Mouse (Mus musculus): ENCODE data around the gene Fam227a. TPM values are rescaled to one million over a fixed set of nuclear protein-coding genes. Genes with fewer than 3 reads are reported as not detected.

Gene Fam227a
- polyA plus RNA-seq, 1 experiment, result 2.2 TPM

DNA sequence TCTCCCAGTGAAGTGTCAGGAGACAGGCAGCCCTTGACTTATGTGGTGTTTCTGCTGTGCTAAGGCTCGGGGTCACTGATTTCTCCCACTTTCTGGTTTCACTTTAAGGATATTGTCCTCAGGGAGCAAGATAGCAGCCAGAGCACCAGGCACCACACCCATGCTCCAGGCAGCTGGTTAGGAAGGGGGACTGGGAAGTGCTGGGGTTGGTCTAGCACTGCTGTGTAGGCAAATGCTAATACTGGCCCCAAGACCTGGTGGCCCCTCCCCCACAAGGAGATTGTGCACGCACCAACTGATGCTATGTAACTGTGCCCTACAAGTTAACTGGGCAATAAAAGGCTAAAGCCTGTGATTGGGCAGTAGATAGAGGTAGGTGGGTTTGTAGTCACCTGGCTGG is 28.3 kb downstream of the Fam227a start:
- no peak for TF ChIP-seq POLR2A (IDR thresholded peaks at IDR 0.05; ENCODE audit: low read depth, low read length)
- no peak for TF ChIP-seq CTCF (IDR thresholded peaks at IDR 0.05; ENCODE audit: borderline replicate concordance, insufficient read depth, low read length)
- no peak overlapping the region for H3K27ac ChIP-seq (ENCODE audit: insufficient read depth, low read length)
- no peak overlapping the region for H3K4me3 ChIP-seq (ENCODE audit: insufficient read depth, low read length)
- no peaks in the 10 kb centered on the region for H3K4me1 ChIP-seq (ENCODE audit: control insufficient read depth, insufficient read depth, low read length)

DNA sequence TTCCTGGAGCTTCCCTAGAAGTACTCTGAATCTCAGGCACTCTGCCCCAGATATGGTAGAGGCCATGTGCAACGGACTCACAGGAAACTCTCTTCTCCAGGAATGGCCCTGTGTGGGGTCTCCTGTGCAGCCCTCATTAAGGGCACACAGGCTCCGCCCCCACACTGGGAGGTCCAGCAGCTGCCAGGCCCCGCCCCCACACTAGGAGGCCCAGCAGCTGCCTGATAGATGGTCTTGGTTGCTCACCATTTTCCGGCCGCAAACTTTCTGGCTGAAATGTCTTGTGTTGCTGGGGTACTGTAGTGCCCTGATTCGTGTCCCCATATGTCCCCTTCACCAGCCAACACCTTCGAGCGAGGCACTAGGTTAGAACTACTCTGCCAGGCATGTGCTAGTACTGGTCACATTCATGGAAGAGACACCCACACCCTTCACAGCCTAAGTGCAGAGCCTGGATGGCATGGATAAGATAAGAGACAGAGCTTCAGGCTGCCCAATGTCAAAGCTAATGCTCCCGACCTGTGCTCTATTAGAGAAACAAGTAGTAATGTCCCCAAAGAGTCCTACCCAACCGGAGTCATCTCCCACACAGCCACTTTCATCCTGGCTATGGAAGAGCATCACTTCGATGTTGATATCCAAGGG is 38.9 kb downstream of the Fam227a start:
- TF ChIP-seq CTCF (IDR thresholded peaks at IDR 0.05; ENCODE audit: borderline replicate concordance, insufficient read depth, low read length), result no peak
- TF ChIP-seq POLR2A (IDR thresholded peaks at IDR 0.05; ENCODE audit: low read depth, low read length), result no peak
- no peaks in the 10 kb centered on the region for H3K4me1 ChIP-seq (ENCODE audit: control insufficient read depth, insufficient read depth, low read length)
- no peak overlapping the region for H3K4me3 ChIP-seq (ENCODE audit: insufficient read depth, low read length)
- no peak overlapping the region for H3K27ac ChIP-seq (ENCODE audit: insufficient read depth, low read length)

DNA sequence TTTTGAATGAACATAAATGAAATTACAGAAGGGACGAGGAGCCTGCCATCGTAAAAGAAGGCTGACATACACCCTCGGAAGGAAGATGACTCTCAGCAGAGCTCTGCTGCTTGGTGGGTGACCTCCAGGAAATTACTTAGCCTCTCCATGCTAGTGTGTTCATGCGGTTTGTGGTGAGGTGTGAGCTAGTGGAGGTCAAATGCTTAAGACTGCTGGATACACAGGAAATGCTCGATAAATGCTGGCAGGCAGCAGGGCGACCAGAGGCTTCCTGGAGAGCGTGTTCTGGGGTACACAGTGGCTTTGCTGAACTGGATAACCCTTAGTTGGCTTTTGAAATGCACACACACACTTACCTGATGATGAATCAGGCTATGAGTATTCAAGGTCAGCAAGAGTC is 40.3 kb downstream of the Fam227a start:
- TF ChIP-seq POLR2A (IDR thresholded peaks at IDR 0.05; ENCODE audit: low read depth, low read length) (no peak), CTCF (IDR thresholded peaks at IDR 0.05; ENCODE audit: borderline replicate concordance, insufficient read depth, low read length) (no peak)
- no peak overlapping the region for H3K27ac ChIP-seq (ENCODE audit: insufficient read depth, low read length)
- H3K4me3 ChIP-seq (ENCODE audit: insufficient read depth, low read length), result no peak overlapping the region
- no peaks in the 10 kb centered on the region for H3K4me1 ChIP-seq (ENCODE audit: control insufficient read depth, insufficient read depth, low read length)

DNA sequence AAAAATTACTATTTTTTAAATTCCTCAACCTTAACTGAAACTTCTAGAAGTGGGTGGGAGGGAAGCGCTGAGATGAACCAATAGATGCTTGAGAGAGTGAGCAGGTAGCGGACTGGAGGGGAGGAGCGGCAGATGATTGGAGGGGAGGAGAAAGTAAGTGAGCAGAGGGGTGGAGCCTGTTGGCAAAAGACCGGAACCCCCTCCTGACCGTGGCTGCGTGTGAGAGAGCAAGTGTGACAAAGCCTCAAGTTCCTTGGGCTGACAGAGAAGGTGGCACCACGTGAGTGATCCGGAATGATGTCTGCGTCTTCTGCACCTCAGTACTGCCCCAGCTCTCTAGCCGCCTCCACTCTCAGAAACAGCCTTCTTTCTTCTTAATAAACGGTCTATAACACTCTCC is 41.6 kb downstream of the Fam227a start:
- H3K27ac ChIP-seq (ENCODE audit: insufficient read depth, low read length), result no peak overlapping the region
- TF ChIP-seq CTCF (IDR thresholded peaks at IDR 0.05; ENCODE audit: borderline replicate concordance, insufficient read depth, low read length), result no peak
- no peak for TF ChIP-seq POLR2A (IDR thresholded peaks at IDR 0.05; ENCODE audit: low read depth, low read length)
- no peak overlapping the region for H3K4me3 ChIP-seq (ENCODE audit: insufficient read depth, low read length)
- H3K4me1 ChIP-seq (ENCODE audit: control insufficient read depth, insufficient read depth, low read length), result no peaks in the 10 kb centered on the region

DNA sequence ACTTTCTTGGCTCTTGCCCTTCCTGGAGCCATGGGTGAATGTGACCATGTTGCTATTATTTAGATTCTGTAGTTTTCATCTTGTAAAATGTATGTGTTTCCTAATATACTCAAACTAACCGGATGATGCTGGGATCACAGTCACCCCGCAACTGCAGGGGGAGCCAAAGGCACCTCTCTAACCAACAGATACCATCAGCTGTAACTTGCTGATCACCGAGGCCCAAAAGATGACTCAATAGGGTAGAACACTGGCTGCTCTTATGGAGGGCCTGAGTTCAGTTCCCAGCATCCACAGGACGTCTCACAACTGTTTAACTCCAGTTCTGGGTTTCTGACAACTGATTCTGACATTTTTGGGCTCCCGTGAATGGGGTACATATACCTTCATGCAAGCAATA is 42.0 kb downstream of the Fam227a start:
- H3K27ac ChIP-seq (ENCODE audit: insufficient read depth, low read length), result no peak overlapping the region
- no peaks in the 10 kb centered on the region for H3K4me1 ChIP-seq (ENCODE audit: control insufficient read depth, insufficient read depth, low read length)
- TF ChIP-seq POLR2A (IDR thresholded peaks at IDR 0.05; ENCODE audit: low read depth, low read length) (no peak), CTCF (IDR thresholded peaks at IDR 0.05; ENCODE audit: borderline replicate concordance, insufficient read depth, low read length) (no peak)
- no peak overlapping the region for H3K4me3 ChIP-seq (ENCODE audit: insufficient read depth, low read length)

DNA sequence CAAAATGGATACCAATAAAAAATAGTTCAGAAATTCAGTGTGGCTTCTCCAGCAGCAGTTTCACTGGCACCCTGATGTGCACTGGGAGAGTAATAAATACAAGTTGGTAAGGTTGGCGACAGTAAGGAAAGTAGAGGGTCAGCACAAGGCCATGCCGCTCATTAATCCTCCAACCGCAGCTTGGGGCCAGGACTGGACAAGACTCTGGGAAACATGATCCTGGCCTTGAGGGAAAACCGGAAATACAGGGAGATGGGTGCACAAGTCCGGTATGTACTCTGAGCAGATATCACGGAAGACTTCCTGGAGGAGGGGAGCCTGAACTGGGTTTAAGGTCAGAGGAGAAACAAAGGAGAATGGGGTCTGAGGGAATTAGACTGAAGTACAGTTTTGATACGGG is 43.3 kb downstream of the Fam227a start:
- H3K4me1 ChIP-seq (ENCODE audit: control insufficient read depth, insufficient read depth, low read length), result no peaks in the 10 kb centered on the region
- no peak overlapping the region for H3K4me3 ChIP-seq (ENCODE audit: insufficient read depth, low read length)
- TF ChIP-seq CTCF (IDR thresholded peaks at IDR 0.05; ENCODE audit: borderline replicate concordance, insufficient read depth, low read length), result no peak
- TF ChIP-seq POLR2A (IDR thresholded peaks at IDR 0.05; ENCODE audit: low read depth, low read length), result no peak
- no peak overlapping the region for H3K27ac ChIP-seq (ENCODE audit: insufficient read depth, low read length)

DNA sequence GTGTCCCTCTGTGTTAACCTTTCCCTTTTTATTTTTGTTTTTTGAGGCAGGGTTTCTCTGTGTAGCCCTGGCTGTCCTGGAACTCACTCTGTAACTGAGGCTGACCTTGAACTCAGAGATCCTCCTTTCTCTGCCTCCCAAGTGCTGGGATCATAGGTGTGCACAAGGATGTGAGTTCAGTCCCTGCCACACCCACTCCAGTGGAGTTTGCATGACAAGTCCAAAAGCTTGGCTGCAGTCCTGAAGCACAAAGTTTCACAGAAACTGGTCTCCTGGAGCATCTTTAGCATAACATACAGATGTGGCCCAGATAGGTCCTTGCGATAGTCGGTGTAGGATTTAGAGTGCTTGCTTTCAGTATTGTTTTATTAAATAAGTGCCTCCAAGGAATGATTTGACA is 49.5 kb downstream of the Fam227a start:
- H3K4me1 ChIP-seq (ENCODE audit: control insufficient read depth, insufficient read depth, low read length), result no peaks in the 10 kb centered on the region
- no peak overlapping the region for H3K4me3 ChIP-seq (ENCODE audit: insufficient read depth, low read length)
- H3K27ac ChIP-seq (ENCODE audit: insufficient read depth, low read length), result no peak overlapping the region
- TF ChIP-seq CTCF (IDR thresholded peaks at IDR 0.05; ENCODE audit: borderline replicate concordance, insufficient read depth, low read length), result no peak
- TF ChIP-seq POLR2A (IDR thresholded peaks at IDR 0.05; ENCODE audit: low read depth, low read length), result no peak

DNA sequence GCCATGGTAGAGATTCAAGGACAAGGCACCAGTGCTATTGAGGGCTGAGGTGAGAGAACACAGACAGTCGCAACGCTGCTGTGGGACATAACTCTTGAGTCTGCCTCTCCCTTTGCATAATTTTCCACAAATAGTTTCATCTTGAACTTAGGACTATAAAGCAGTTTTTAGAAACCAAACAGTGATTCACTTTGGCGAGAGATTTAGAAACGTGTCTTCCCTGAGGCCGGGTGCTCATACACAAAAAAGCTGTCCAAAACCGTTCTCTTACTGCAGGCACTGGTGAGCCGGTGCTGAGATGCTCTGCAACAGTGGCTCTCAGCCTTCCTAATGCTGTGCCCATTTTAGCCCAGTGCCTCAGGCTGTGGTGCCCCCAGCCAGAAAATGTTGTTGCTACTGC is 50.5 kb downstream of the Fam227a start:
- H3K4me3 ChIP-seq (ENCODE audit: insufficient read depth, low read length), result no peak overlapping the region
- no peaks in the 10 kb centered on the region for H3K4me1 ChIP-seq (ENCODE audit: control insufficient read depth, insufficient read depth, low read length)
- H3K27ac ChIP-seq (ENCODE audit: insufficient read depth, low read length), result no peak overlapping the region
- no peak for TF ChIP-seq POLR2A (IDR thresholded peaks at IDR 0.05; ENCODE audit: low read depth, low read length)
- TF ChIP-seq CTCF (IDR thresholded peaks at IDR 0.05; ENCODE audit: borderline replicate concordance, insufficient read depth, low read length), result no peak

DNA sequence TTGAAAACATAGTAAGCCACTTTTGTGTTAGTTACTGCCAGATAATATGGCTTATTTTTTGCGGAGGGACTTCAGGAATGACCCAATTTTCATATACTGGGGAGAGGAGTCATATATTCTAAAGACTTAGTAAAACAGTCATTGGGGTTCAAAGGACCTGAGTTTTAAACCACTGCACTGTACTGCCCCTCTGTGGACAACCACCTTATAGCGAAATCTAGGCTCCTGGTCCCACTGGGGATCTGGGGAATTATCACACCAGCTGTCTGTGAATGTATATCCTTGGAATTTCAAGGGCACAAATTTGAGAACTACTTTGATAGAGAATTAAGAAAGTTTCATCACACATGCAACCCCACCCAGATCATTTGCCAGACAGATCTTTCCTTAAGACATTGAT is 51.0 kb downstream of the Fam227a start:
- Histone ChIP-seq H3K27ac (ENCODE audit: insufficient read depth, low read length) (no peak overlapping the region), H3K4me3 (ENCODE audit: insufficient read depth, low read length) (no peak overlapping the region), H3K4me1 (ENCODE audit: control insufficient read depth, insufficient read depth, low read length) (no peaks in the 10 kb centered on the region)
- TF ChIP-seq POLR2A (IDR thresholded peaks at IDR 0.05; ENCODE audit: low read depth, low read length), result no peak

DNA sequence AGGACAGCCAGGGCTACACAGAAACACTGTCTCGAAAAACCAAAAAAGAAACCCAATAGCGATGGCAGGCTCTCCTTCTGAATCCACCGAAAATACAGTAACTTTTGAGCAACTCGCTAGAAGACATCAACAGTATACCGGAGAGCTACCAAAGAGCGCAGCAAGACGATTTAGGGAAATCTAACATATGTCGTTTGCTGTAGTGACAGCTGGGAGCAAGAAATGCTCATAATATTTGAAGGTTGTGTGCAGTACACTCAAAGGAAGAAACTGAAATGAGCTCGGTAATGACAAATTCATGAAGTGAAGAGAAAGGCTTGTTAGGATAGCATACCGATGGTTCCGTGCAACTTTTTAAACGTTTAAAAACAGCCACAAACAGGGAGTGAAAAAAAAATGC is 52.6 kb downstream of the Fam227a start:
- TF ChIP-seq POLR2A (IDR thresholded peaks at IDR 0.05; ENCODE audit: low read depth, low read length) (no peak), CTCF (IDR thresholded peaks at IDR 0.05; ENCODE audit: borderline replicate concordance, insufficient read depth, low read length) (no peak)
- H3K4me1 ChIP-seq (ENCODE audit: control insufficient read depth, insufficient read depth, low read length), result no peaks in the 10 kb centered on the region
- H3K27ac ChIP-seq (ENCODE audit: insufficient read depth, low read length), result no peak overlapping the region
- H3K4me3 ChIP-seq (ENCODE audit: insufficient read depth, low read length), result no peak overlapping the region

Measured in embryonic fibroblast, embryonic 13.5 days (primary cell).